Mouse (Mus musculus): Measurements from ENCODE around the gene Spag6.

DNA sequence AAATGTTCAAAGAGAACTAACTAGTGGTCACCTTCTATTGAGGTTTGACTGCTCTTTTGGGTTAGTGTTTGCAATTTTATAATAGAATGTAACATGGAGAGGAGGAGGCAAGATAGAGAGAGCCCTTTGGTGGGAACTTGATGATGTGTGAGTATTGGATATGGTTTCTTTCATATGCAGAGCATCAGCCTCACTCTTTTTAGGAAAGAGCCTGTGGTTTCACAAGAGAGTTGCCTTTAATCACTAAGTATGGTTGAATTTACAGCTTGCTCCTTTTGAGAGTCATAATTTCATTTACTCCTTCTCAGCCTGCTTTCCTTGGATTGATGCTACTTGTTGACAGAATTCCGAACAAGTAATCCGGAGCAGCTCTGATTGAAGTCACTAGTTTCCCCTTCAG, 14.1 kb upstream of the Spag6 start:
- TF ChIP-seq CTCF (IDR thresholded peaks at IDR 0.05; ENCODE audit: borderline replicate concordance, insufficient read depth, low read depth, low read length) (no peak), POLR2A (IDR thresholded peaks at IDR 0.05; ENCODE audit: borderline replicate concordance, insufficient read depth, low read length) (no peak)

All from cerebellum, adult 2 months (tissue).